Mouse (Mus musculus): Measurements from ENCODE around the gene Aspscr1. TPM values are rescaled to one million over a fixed set of nuclear protein-coding genes. Genes with fewer than 3 reads are reported as not detected.
A peak's percentile ranks its signal among the peaks of the same experiment; 100 is the strongest.

Gene Aspscr1
- total RNA-seq, 2 experiments from 2014 or later = 31.2 to 32.4 TPM

GRCm38 (mm10) chr11:120744121-120744701, 71.4 kb downstream of the Aspscr1 start:
- intact Hi-C loops (cut with DNase I) = no loop called here
- H3K27ac ChIP-seq = no peak overlapping the region
- no peak overlapping the region for H3K4me3 ChIP-seq
- no peak for DNase-seq
- TF ChIP-seq CTCF (IDR thresholded peaks at IDR 0.05) = no peak

- no peak for DNase-seq
- Histone ChIP-seq H3K4me3 (no peak overlapping the region), H3K27ac (peak overlapping the region; percentile 59)
- no peak for TF ChIP-seq CTCF (IDR thresholded peaks at IDR 0.05)
- intact Hi-C loops (cut with DNase I) = loop anchor here (2.0 kb wide), 1 partner anchor 27 kb away; the partner anchor contains the start of gene Rac3
Measured at GRCm38 (mm10) chr11:120747974-120748373, 75.2 kb downstream of the Aspscr1 start.

- intact Hi-C loops (cut with DNase I) = loop anchor here (2.0 kb wide), 1 partner anchor 29 kb away; the partner anchor contains the start of gene Rac3
- TF ChIP-seq CTCF (IDR thresholded peaks at IDR 0.05) = peak; percentile 68
- no peak overlapping the region for H3K4me3 ChIP-seq
- peak; percentile 67 for DNase-seq
- no peak overlapping the region for H3K27ac ChIP-seq
Measured at GRCm38 (mm10) chr11:120749430-120749829, 76.7 kb downstream of the Aspscr1 start.

DNA sequence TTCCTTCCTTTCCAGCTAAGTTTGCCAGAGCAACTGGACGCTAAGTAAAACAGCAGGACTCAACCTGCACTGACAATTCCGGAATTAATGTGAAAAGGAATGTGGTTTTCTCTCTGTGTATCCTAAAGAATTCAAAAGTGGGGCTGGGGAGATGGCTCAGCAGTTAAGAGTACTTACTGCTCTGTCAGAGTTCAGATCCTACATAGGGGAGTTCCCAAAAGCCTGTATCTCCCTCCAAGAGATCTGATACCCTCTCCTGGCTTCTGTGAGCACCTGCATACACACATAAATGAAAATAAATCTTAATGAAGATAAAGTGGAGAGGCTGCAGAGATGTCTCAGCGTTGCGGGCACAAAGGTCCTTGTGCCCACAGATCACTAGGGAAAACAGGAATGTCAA, 78.8 kb downstream of the Aspscr1 start:
- DNase-seq = no peak
- intact Hi-C loops (cut with DNase I) = loop anchor here (2.0 kb wide), 1 partner anchor 15 kb away; no protein-coding TSS in a partner anchor
- no peak overlapping the region for H3K27ac ChIP-seq
- no peak overlapping the region for H3K4me3 ChIP-seq
- TF ChIP-seq CTCF (IDR thresholded peaks at IDR 0.05) = no peak

Small RNAs within 50 kb of the gene (microRNA-seq; reads per million reads assigned to microRNA genes)
- gene Mir6936 = not detected

Other genes with a start within 250 kb of the Aspscr1 start
- gene Nploc4, start 235.3 kb upstream of the Aspscr1 start, total RNA-seq (2021) = 10 to 100 TPM; 75.8 to 94.9 TPM
- 1 to 10 TPM in 1 of 2 experiments, not detected in 1; 1.1 TPM for gene Tspan10, start 230.3 kb upstream of the Aspscr1 start, total RNA-seq (2021)
- gene Pde6g, start 219.5 kb upstream of the Aspscr1 start, total RNA-seq (2021) = 1 to 10 TPM in 1 of 2 experiments, under 1 TPM in 1; 0.41 to 1.2 TPM
- 10 to 100 TPM; 19.1 to 31.8 TPM for gene Oxld1, start 214.9 kb upstream of the Aspscr1 start, total RNA-seq (2021)
- gene Ccdc137, start 214.9 kb upstream of the Aspscr1 start, total RNA-seq (2021) = 1 to 10 TPM; 5.2 to 7.2 TPM
- gene Arl16, start 205.4 kb upstream of the Aspscr1 start, total RNA-seq (2021) = 1 to 10 TPM; 5.6 to 6.3 TPM
- gene Mrpl12, start 188.4 kb upstream of the Aspscr1 start, total RNA-seq (2021) = 100 to 1,000 TPM; 120 to 177 TPM
- 1 to 10 TPM; 2.8 to 4.1 TPM for gene Slc25a10, start 181.1 kb upstream of the Aspscr1 start, total RNA-seq (2021)
- under 1 TPM in 1 of 2 experiments, not detected in 1; 0.33 TPM for gene Gcgr, start 142.3 kb upstream of the Aspscr1 start, total RNA-seq (2021)
- 10 to 100 TPM; 21.7 to 22.1 TPM for gene Mcrip1, start 123.2 kb upstream of the Aspscr1 start, total RNA-seq (2021)
- 100 to 1,000 TPM; 188 to 418 TPM for gene Ppp1r27, start 121.8 kb upstream of the Aspscr1 start, total RNA-seq (2021)
- 100 to 1,000 TPM; 201 to 240 TPM for gene P4hb, start 99.7 kb upstream of the Aspscr1 start, total RNA-seq (2021)
- gene Arhgdia, start 91.3 kb upstream of the Aspscr1 start, total RNA-seq (2021) = 10 to 100 TPM; 72.1 to 89.6 TPM
- gene Alyref, start 74.6 kb upstream of the Aspscr1 start, total RNA-seq (2021) = 10 to 100 TPM; 36.0 to 44.7 TPM
- gene Anapc11, start 74.6 kb upstream of the Aspscr1 start, total RNA-seq (2021) = 10 to 100 TPM; 45.3 to 58.5 TPM
- gene Npb, start 64.5 kb upstream of the Aspscr1 start, total RNA-seq (2021) = under 1 TPM in 1 of 2 experiments, not detected in 1; 0.78 TPM
- 10 to 100 TPM; 30.6 to 39.2 TPM for gene Pcyt2, start 55.0 kb upstream of the Aspscr1 start, total RNA-seq (2021)
- 1 to 10 TPM; 4.1 to 4.7 TPM for gene Sirt7, start 47.7 kb upstream of the Aspscr1 start, total RNA-seq (2021)
- gene Mafg, start 39.4 kb upstream of the Aspscr1 start, total RNA-seq (2021) = 10 to 100 TPM; 53.1 to 68.2 TPM
- 1 to 10 TPM; 3.5 to 3.8 TPM for gene Pycr1, start 29.2 kb upstream of the Aspscr1 start, total RNA-seq (2021)
- 100 to 1,000 TPM; 109 to 157 TPM for gene Myadml2, start 24.8 kb upstream of the Aspscr1 start, total RNA-seq (2021)
- not detected for gene Notum, start 11.8 kb upstream of the Aspscr1 start, total RNA-seq (2021)
- gene Cenpx, start 40.8 kb downstream of the Aspscr1 start, total RNA-seq (2021) = 10 to 100 TPM; 22.1 to 32.3 TPM
- 1 to 10 TPM; 3.6 to 4.4 TPM for gene Lrrc45, start 41.0 kb downstream of the Aspscr1 start, total RNA-seq (2021)
- gene Rac3, start 48.5 kb downstream of the Aspscr1 start, total RNA-seq (2021) = 1 to 10 TPM in 1 of 2 experiments, under 1 TPM in 1; 0.87 to 1.3 TPM
- gene Dcxr, start 54.3 kb downstream of the Aspscr1 start, total RNA-seq (2021) = 1 to 10 TPM; 6.3 to 8.6 TPM
- 10 to 100 TPM in 1 of 2 experiments, 1 to 10 TPM in 1; 9.1 to 15.4 TPM for gene Cbr2, start 59.1 kb downstream of the Aspscr1 start, total RNA-seq (2021)
- gene Hmga1b, start 89.8 kb downstream of the Aspscr1 start, total RNA-seq (2021) = 10 to 100 TPM; 15.7 to 22.2 TPM
- 10 to 100 TPM; 11.7 to 14.1 TPM for gene Rfng, start 111.2 kb downstream of the Aspscr1 start, total RNA-seq (2021)
- gene Gps1, start 111.3 kb downstream of the Aspscr1 start, total RNA-seq (2021) = 10 to 100 TPM; 57.9 to 65.2 TPM
- gene Dus1l, start 123.4 kb downstream of the Aspscr1 start, total RNA-seq (2021) = 10 to 100 TPM; 31.2 to 31.5 TPM
- gene Fasn, start 151.6 kb downstream of the Aspscr1 start, total RNA-seq (2021) = 10 to 100 TPM in 1 of 2 experiments, 1 to 10 TPM in 1; 6.8 to 20.0 TPM

Measured in gastrocnemius, adult 2 months (tissue).